Mouse (Mus musculus) inflammation-experienced regulatory T-cells, adult 6 months (primary cell): ENCODE measurements around the gene Fgf13. TPM values are rescaled to one million over a fixed set of nuclear protein-coding genes. Genes with fewer than 3 reads are reported as not detected.

Experiments used
- ATAC-seq: one replicate; pipeline ENCODE4 v1.8.0; 2017
- polyA plus RNA-seq, 3 experiments: library from polyadenylated mRNA; unstranded; fragments of 100-300 nt; shearing (Covaris generic); gene quantifications; one replicate each; pipeline ENCODE4 v1.2.1; 2017

Gene Fgf13
- polyA plus RNA-seq, 3 experiments from 2014 or later, result 7.0 to 13.6 (median 13.4) TPM

DNA sequence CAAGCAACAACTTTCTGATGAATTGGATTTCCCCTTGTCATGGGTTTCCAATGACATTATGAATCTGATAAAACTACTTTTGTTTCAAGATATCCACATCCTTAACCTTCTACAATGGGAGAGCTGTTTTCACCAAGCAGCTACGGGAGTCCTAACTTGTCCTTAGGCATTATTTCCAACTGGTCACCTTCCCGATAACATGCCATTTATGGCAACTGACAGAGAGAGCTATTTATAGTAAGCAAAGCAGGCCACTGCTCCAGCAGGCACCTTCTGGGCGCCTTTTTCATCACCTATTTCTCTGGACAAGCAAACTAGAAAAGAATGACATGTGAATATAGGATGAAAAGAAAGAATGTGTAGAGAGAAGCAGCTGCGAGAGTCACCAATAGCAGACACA, 385.5 kb downstream of the Fgf13 start:
- no peak for ATAC-seq

DNA sequence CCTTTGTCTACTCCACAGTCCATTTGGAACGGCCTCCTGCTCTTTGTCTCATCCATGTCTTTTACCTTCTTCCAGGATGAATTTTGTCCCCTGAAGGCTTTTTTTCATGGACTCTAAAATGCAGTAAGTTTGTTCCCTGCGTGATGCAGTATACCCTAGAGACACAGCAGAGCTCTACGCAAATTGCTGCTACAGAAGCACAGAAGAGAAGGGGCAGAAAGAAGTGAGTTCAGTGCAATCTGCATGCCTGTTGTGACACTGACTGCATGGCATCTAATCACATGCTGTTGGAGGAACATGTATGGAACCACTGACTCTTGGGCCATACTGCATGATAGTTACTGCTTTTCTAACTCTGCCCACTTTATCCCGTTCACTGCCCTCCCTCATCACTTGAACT, 388.2 kb downstream of the Fgf13 start:
- ATAC-seq, result no peak

DNA sequence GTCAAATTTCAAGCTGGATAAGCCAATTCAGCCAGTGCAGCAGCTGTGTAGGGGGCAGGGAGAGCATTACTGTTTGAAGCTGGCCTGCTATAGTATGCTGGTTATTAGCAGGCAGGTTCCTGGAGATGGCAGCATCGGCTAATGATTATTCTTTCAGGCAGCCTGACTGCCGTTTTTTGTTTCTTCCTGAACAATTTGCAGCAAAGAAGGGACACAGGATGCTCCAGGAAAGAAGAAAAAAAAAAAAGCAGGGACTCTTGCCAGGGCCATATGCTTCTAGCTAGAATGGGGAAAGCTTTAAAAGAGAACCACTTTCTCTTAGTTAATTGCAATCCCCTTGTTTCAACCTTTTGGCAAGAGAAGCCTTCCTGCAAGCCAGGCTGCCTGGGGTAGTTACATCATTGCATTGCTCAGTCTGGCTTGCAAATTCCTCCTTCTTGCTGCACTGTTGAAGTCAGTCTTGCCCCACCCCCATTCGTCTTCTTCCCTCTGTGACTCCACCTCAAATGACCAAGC, 388.7 kb downstream of the Fgf13 start:
- no peak for ATAC-seq

DNA sequence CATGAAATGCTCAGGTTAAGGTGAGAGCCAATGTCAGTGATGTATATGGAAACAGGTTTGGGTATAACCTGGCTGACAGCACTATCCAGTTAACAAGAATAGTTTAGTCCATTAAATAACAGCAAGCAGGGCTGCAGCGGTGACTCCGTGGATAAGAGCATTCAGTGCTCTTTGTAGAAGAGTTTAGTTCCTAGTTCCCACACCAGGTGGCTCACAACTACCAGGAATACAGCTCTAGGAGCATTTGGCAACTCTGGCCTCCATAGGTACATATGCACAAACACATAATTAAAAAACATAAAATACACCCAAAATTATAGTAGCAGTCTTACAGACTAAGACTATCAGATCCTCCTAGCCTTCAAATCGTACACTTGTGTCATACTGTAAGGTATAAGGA, 390.2 kb downstream of the Fgf13 start:
- ATAC-seq, result no peak

DNA sequence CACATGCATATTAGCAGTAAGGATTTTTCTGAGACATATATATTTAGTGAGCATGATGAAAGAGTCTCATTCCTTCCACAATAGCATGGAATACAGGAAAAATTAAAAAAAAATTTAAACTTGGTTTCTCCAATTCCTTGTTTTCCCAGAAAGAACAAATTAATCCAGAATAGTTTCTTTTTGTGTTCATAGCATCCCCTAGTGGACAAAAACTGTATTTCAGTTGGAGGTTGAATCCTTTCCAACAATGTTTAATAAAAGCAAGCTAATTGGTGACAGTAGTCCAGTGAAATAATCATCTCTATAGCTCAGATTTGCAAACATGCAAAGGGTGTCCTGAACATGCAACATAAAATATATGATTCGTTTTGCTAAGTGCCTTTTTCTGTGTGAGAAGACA, 395.7 kb downstream of the Fgf13 start:
- ATAC-seq, result no peak

DNA sequence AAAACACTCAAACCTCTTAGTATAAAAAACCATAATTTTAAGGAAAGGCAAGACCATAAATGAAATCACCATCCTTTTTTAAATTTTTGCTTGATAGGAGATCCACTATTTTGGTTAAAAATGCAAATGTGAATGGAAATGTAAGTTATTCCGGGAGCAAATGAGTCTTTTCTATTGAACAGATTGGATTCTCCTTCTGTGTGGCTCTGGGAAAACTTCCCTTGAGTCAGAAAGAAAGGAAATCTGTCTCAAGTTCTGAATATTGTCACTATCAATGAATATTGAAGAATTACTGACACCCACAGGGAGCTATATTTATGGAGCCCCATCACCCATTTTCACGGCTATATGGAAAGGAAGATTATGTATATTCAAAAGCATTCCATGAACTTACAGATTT, 401.1 kb downstream of the Fgf13 start:
- ATAC-seq, result no peak

DNA sequence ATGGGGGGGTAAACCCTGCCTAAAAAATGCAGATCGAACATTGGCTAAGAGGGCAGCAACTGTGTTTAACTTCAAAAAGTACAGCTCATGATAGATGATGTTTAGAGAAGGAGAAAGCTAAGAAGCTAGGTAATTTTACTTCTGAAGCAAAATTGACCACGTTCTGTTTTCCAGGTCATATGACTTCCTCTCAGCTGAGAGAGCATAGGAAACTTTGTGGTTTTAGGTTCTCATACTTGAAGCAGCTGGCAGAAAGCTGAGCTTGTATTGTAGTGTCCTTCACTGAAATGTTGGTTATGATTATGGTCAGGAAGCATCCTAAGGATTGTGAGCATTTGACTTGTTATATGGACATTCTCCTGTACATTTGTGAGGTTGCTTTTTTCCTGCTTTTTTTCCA, 425.9 kb downstream of the Fgf13 start:
- ATAC-seq, result peak; percentile 50

DNA sequence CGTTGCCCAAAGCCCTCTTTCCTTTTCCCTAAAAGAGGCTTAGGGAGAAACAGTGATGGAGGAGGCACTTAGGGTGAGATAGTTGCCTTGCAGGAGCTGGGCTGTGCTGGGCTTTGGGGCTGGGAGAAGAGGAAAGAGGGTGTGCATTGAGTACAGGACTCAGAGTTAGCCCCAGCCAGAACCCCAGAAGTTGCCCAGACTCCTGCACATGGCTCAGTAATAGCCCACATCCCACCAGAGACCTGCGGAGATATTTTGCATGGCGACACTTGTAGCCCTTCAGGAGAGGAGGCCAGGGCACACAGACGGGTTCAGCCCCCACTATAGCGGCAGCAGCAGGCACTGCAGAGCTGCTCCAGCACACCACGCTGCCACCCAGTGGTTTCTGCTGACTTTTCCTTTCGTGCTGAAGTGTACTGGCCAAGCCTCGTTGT, 432.9 kb downstream of the Fgf13 start:
- peak; percentile 69 for ATAC-seq

DNA sequence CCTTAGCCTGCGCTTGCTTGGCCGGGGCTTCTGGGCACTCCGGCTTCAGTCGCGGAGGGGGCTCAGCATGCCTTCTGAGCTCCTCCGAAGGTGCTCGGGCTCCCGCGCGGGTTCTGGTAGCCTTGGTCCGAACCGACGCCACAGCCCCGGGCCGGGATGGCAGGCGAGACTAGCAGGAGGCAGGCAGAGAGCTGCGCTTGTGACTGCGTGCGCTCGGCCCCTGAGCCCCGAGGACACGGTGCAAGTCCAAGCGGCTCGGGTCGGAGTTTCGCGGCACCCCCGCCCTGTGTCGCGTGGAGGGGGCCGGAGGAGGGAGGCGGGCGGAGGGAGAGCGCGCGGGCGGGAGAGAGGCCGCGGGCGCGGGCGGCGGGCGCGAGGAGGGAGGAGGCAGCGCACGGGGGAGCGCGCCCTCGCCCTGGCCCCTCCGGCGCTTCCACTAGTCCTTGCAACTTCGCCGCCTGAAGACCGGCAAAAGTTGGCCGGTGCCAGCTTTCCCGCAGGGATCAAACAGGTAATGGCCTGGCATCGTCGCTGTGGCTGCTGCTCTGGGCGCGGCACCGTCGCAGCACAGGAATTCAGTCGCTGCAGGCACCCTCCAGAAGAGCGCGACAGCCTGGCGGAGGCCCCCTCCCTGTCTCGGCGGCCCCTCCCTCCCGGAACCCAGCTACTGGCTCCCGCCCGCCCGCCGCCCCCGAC, 433.6 kb downstream of the Fgf13 start:
- peak; percentile 66 for ATAC-seq

DNA sequence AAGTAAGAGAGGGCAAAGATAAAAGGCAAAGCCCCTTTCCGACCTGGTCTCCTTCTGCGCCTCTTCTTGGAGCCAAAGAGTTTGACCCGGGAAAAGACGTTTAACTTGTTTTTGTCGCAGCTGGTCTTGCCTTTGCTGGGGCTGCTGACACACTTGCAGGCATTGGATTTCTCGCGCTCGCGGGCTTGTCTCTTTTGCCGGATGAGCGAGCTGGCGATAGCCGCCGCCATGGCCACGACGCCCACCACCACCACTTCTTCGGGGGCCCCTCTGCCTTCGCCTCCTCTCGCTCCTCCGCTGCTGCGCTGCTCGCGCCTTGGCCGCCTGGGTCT, 434.1 kb downstream of the Fgf13 start:
- no peak for ATAC-seq

DNA sequence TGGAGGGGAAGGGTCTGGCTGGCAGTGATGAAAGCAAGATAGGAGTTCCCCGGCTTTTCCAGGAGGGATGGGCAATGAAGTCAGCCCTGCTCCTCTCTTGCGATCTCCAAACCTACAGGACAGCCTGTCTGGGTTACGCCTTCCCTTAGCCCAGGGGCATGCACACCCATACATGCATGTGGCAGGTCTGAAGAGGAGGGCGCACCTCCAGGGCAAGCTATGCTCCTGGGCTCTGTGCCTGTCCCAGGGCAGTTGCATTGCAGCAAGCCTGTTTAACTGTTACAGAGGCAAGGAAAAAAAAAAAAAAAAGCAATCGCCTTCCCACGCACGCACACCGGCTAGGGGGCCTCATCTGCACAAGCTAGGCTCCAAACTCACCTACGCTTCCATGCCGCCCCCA, 434.5 kb downstream of the Fgf13 start:
- no peak for ATAC-seq

DNA sequence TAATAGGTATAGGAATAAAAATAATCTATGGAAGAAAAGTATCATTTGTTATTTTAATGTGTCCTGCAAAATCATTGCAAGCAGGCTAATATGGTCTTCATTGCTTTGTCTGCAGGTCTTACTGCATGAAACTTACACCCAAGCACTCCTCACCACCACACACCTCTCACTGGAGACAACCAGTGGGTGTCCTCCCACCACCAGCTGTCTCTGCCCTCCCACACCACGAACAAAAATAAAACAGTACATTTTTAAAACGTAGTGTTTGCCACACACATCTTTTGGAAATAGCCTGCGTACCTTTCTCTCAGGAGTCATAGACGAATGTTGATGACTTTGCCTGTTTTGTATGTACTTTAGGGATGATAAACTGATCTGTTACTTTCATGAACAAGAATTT, 441.2 kb downstream of the Fgf13 start:
- ATAC-seq, result no peak

DNA sequence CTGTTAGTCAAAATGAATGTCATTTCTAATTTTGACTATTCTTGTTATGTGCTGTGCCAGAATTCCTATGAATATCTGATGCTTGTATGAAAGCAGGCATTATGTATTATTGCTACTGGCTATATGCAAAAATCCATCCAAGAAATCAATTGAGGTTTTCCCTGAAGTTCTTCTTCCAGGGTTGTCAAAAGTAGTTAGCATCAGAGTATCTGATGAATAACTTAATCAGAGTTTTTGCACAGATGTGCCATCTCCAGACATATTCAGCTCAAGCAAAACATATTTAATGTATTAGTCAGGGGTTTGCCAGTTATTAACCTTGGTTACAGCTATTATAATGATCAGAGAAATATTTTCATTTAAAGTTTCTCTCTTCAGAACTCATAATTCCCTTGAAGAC, 454.7 kb downstream of the Fgf13 start:
- ATAC-seq, result no peak

DNA sequence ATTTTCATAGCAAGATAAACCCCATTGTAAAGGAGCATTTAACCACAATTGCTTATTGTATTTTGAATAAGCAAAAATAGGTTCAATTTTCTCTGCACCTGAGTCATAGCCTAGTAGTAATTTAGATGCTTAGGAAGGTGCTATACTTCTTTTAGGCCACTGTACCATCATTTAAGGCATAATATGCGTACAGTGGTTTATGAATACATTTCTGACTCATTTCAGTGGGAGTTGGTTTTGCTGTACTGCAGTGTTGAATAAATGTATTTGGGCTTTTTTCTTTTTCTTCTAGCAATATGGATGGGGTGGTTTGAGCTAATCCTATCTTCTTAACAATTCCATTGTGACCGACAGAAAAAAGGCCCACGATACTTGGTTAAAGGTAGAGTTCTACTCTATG, 481.9 kb downstream of the Fgf13 start:
- no peak for ATAC-seq

DNA sequence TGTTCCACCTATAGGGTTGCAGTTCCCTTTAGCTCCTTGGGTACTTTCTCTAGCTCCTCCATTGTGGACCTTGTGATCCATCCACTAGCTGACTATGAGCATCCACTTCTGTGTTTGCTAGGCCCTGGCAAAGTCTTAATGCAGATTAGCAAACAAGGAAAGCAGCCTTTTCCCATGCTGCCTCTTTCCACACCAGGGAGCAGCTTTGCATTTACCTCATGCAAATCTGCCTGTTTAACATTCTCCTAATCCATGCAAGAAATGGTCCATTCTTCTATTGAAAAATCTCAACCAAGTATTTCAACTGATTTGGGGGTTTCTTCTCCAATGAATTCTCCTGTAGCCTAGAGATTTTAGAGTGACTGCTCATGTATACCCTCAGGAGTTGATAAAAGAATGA, 487.4 kb downstream of the Fgf13 start:
- ATAC-seq, result no peak

DNA sequence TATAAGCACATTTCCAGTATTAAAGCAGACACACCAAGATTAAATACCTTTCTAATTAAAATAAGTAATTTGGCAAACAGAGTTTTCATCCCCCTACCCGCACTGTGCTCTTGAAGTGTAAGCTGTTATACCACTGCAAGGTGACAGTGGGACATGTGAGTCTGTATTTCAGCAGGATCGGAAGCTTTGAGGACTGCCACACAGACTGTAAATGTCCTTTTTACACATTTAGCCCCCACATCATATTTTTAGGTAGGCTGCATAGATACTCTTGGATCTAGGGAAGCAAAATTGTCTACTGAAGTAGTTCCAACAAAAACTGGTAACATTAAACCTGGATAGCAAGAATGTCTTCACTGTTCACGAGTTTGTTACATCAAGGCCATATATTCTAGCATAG, 495.8 kb downstream of the Fgf13 start:
- no peak for ATAC-seq

DNA sequence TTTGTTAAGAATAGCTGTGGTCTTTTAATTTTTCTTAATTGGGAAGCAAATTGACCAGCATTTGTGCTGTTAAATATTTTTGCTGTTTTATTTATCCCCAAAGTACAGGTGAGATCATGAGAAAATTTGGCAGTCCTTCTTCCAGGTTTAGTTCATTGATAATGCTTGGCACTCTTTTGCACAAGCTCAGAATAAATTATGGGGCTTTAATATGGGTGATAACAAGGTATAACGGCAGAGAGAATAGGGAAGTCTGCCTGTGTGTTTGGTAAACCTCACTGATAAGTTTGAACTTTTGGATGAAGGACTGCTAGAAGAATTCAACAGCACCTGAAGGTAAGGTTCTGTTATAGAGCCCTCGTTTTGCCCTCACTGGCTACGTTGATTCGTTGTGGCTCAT, 504.7 kb downstream of the Fgf13 start:
- no peak for ATAC-seq

DNA sequence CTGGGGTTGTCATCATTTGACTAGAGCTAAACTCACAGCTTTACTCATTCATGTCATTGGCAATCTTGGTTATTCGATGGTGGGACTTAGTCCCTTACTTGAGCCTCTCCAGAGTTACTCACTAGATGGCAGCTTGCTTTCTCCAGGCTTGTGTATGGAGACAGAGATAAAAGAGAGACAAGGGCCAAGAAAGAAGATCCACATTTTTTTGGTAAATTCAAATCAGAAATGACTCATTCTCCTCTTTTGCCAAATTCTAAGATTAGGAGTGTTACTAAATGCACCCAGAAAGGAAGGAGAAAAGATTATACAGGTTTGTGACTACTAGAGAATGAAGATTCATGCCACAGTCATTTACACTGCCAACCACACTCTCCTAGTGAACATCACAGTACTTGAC, 532.9 kb downstream of the Fgf13 start:
- ATAC-seq, result no peak
